Comparison of ENCODE assay signal across 11 mouse cellular contexts in the genomic region with DNA sequence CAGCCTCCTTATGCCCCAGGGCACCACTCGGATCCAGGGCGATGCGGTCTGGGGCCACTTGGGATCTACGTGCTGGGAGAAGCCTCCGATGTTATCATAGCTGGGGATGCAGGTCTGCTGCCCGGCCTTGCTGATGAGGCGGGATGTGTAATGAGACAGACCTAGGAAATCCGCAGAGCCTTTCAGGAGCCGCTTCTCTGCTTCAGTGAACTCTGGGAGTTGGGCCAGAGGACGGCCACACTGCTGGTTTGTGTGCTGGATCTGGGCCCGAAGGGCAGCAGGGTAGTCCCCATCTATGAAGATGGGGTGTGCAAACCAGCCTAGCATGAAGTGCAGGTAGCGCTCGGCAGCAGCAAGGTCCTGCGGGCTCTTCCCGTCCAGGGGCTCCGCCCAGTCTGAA. TPM values are rescaled to one million over a fixed set of nuclear protein-coding genes. Genes with fewer than 3 reads are reported as not detected.
DNase-seq lines count a peak whose midpoint lies in the region; ATAC-seq and TF ChIP-seq lines count a peak whose summit lies in the region.
"Had no signal": no experiment of that assay in that cellular context is flagged by ENCODE, and none has a peak within 500 bp of the region (broad histone marks: within the 10 kb centered on the region; RNA-seq: fewer than 3 reads in every experiment).

No protein-coding gene starts in this region.

- H3K4me3 ChIP-seq in left cerebral cortex, adult 2 months, result peak overlapping the region; percentile 7
- H3K4me3 ChIP-seq in lung, adult 2 months (replicated peaks; ENCODE audit: extremely low read depth, low read depth, low read length), result no peak overlapping the region
- H3K4me3 ChIP-seq: liver, embryonic 15.5 days; myocyte had no signal

- no peak for ATAC-seq in erythroid progenitor cell, adult 5-6 weeks (replicated peaks; ENCODE audit: low FRiP score, poor library complexity, severe bottlenecking)

- intact Hi-C loops in left cerebral cortex, adult 2 months (cut with DNase I), result no loop called here

- no peak for TF ChIP-seq CTCF in left cerebral cortex, adult 2 months (IDR thresholded peaks at IDR 0.05)
- no peak for TF ChIP-seq CTCF in brain, embryonic 14.5 days (IDR thresholded peaks at IDR 0.05; ENCODE audit: borderline replicate concordance, extremely low read depth, insufficient read depth, insufficient read length)
- no peak for TF ChIP-seq CTCF in lung, adult 2 months (IDR thresholded peaks at IDR 0.05; ENCODE audit: insufficient read depth, low read length)

- 92% methylated on average over 16 of the region's 16 CpGs for WGBS in lung, adult 2 months

- TF ChIP-seq POLR2A in brain, embryonic 14.5 days (IDR thresholded peaks at IDR 0.05; ENCODE audit: borderline replicate concordance, extremely low read depth, insufficient read depth, insufficient read length, poor library complexity, severe bottlenecking), result no peak
- no peak for TF ChIP-seq POLR2A in lung, adult 2 months (IDR thresholded peaks at IDR 0.05; ENCODE audit: borderline replicate concordance, extremely low read depth, low read depth, low read length)

- no peak overlapping the region for H3K27ac ChIP-seq in left cerebral cortex, adult 2 months
- H3K27ac ChIP-seq: liver, embryonic 15.5 days had no signal

- no peaks in the 10 kb centered on the region for H3K4me1 ChIP-seq in lung, adult 2 months (ENCODE audit: control insufficient read depth, insufficient read depth, low read length)
- H3K4me1 ChIP-seq: liver, embryonic 15.5 days had no signal

- peak in 1 of 2 experiments; percentile 30 for DNase-seq in left cerebral cortex, adult 2 months (ENCODE audit: extremely low spot score in 1 of 2, low spot score in 2 of 2)
- DNase-seq in left cerebral cortex, adult 8-10 months (ENCODE audit: low spot score in 2 of 2), result no peak
- DNase-seq in brain, embryonic 14.5 days (ENCODE audit: low read depth), result peak; percentile 88
- peak; percentile 90 for DNase-seq in cerebellum, postnatal 36 days
- peak; percentile 90 for DNase-seq in kidney, postnatal 36 days
- DNase-seq in lung, adult 2 months, result no peak
- no peak for DNase-seq in lung, adult 18-20 months

RNA-seq across cellular contexts. Expression of a gene that starts 24.2 kb away (rescaled TPM):
- 1 to 10 TPM; 1.4 to 2.0 TPM for total RNA-seq in left cerebral cortex, adult 2 months (2021)
- 1 to 10 TPM; 1.0 to 1.2 (median 1.1) TPM for total RNA-seq in left cerebral cortex, adult 8-10 months (2022)
- polyA plus RNA-seq in brain, embryonic 14.5 days (2012; rRNA removed), result 0.21 and 0.25 TPM in 2 replicates
- 0.09 and 0.17 TPM in 2 replicates for polyA plus RNA-seq in lung, adult 2 months (2012; rRNA removed)
- total RNA-seq in erythroid progenitor cell, adult 5-6 weeks (2015; ENCODE audit: low replicate concordance), result 0.36 TPM in 1 of 2 replicates, not detected in the other
- 0.26 TPM in 1 of 2 replicates, not detected in the other for total RNA-seq in erythroid progenitor cell, adult 5-6 weeks (2017; ENCODE audit: low replicate concordance)
- polyA plus RNA-seq: G1E had no signal

RNA-seq across cellular contexts. Expression of a gene that starts 55.6 kb away (rescaled TPM):
- total RNA-seq in left cerebral cortex, adult 2 months (2021), result 1 to 10 TPM; 4.5 to 7.1 TPM
- total RNA-seq in left cerebral cortex, adult 8-10 months (2022), result 1 to 10 TPM; 6.1 to 8.7 (median 7.3) TPM
- polyA plus RNA-seq in brain, embryonic 14.5 days (2012; rRNA removed), result 60.3 and 70.2 TPM in 2 replicates
- polyA plus RNA-seq in lung, adult 2 months (2012; rRNA removed), result 6.9 and 11.5 TPM in 2 replicates
- total RNA-seq in erythroid progenitor cell, adult 5-6 weeks (2015; ENCODE audit: low replicate concordance), result 169 and 205 TPM in 2 replicates
- total RNA-seq in erythroid progenitor cell, adult 5-6 weeks (2017; ENCODE audit: low replicate concordance), result 222 and 247 TPM in 2 replicates

Comparison
In these comparisons a context has a peak if more than half of its experiments do, and no peak if none do; other contexts are left out.
1. DNase-seq: peak in brain, embryonic 14.5 days (single experiment), cerebellum, postnatal 36 days (2 of 2) and kidney, postnatal 36 days (2 of 2); none in left cerebral cortex, adult 8-10 months (0 of 2), lung, adult 2 months (single experiment) and lung, adult 18-20 months (0 of 2).
2. RNA of a gene that starts 55.6 kb away (total RNA-seq): 169 to 247 TPM in erythroid progenitor cell, adult 5-6 weeks; 6.1 to 8.7 TPM in left cerebral cortex, adult 8-10 months and 4.5 to 7.1 TPM in left cerebral cortex, adult 2 months; every median in the first group is over 10 times any median in the second.